Mouse (Mus musculus) kidney, embryonic 14.5 days (tissue): ENCODE results near the gene Psmb11. TPM values are rescaled to one million over a fixed set of nuclear protein-coding genes. Genes with fewer than 3 reads are reported as not detected.
A peak's percentile ranks its signal among the peaks of the same experiment; 100 is the strongest.
"Not testable (repeated sequence)": the region's sequence is repeated elsewhere in the genome, so short reads cannot be mapped to it uniquely, and the experiment has no call there.

Source experiments
- ATAC-seq: fragments of 200-750 bp; cut with Nextera tagmentation; 2 replicates; pipeline ENCODE4 v1.8.0; 2017; ENCODE audit warnings: moderate number of reproducible peaks, mild to moderate bottlenecking, moderate TSS enrichment, moderate library complexity; ENCODE audit not compliant: low FRiP score, low TSS enrichment
- H3K27ac ChIP-seq: fragments of 300-500 bp; sonication (generic); 2 replicates; pipeline ENCODE4 v1.5.1; 2014; ENCODE audit warnings: low read depth, mild to moderate bottlenecking, low read length, moderate library complexity, mixed read lengths
- H3K27me3 ChIP-seq: fragments of 300-500 bp; sonication (generic); 2 replicates; pipeline ENCODE4 v1.6.1; 2014; ENCODE audit warnings: mild to moderate bottlenecking, low read length; ENCODE audit not compliant: control insufficient read depth, insufficient read depth
- H3K36me3 ChIP-seq: fragments of 300-500 bp; sonication (generic); 2 replicates; pipeline ENCODE4 v1.6.1; 2014; ENCODE audit warnings: low read length, mixed read lengths; ENCODE audit not compliant: control insufficient read depth, insufficient read depth
- H3K4me1 ChIP-seq: fragments of 300-500 bp; sonication (generic); 2 replicates; pipeline ENCODE4 v1.6.1; 2014; ENCODE audit warnings: low read length, mixed read lengths; ENCODE audit not compliant: control insufficient read depth, insufficient read depth
- H3K4me2 ChIP-seq: fragments of 300-500 bp; sonication (generic); replicated peaks from 2 replicates; pipeline ENCODE4 v1.6.1; 2014; ENCODE audit warnings: low read depth, mild to moderate bottlenecking, low read length
- H3K4me3 ChIP-seq: fragments of 300-500 bp; sonication (generic); 2 replicates; pipeline ENCODE4 v1.5.1; 2014; ENCODE audit warnings: mild to moderate bottlenecking, low read length
- H3K9ac ChIP-seq: fragments of 300-500 bp; sonication (generic); 2 replicates; pipeline ENCODE4 v1.6.1; 2014; ENCODE audit warnings: low read depth, mild to moderate bottlenecking, low read length, moderate library complexity
- H3K9me3 ChIP-seq: fragments of 300-500 bp; sonication (generic); 2 replicates; pipeline ENCODE4 v1.6.1; 2016; ENCODE audit warnings: low read length; ENCODE audit not compliant: control insufficient read depth
- WGBS: fragments of 180-500 bp; shearing (Covaris S2); extraction: QIAGEN DNeasy Blood & Tissue Kit; methylation state at CpG from one replicate; pipeline ENCODE4 v1.1.7; 2014; 5-methylcytosine and 5-hydroxymethylcytosine counted together
- polyA plus RNA-seq: library from polyadenylated mRNA; unstranded; fragments of >200 nt; fragmentation: Nextera tagmentation; extraction: Ambion mirVana; gene quantifications from 2 replicates; pipeline ENCODE4 v1.2.1, GENCODE M21; 2014

Psmb11 gene
- polyA plus RNA-seq, 1 experiment from 2014 or later = not detected

- no peaks in the 10 kb centered on the region for H3K4me1 ChIP-seq
- no peaks in the 10 kb centered on the region for H3K27me3 ChIP-seq
- H3K27ac ChIP-seq = no peak overlapping the region
- no peak overlapping the region for H3K4me2 ChIP-seq
- no peak overlapping the region for H3K9ac ChIP-seq
- H3K36me3 ChIP-seq = peaks cover 32% of the 10 kb centered on the region
- ATAC-seq = no peak
- 85% methylated on average over 6 of the region's 6 CpGs for WGBS
- no peak overlapping the region for H3K4me3 ChIP-seq
- H3K9me3 ChIP-seq = no peaks in the 10 kb centered on the region
Observed at GRCm38 (mm10) chr14:54610648-54611047, 10.6 kb upstream of the Psmb11 start.

GRCm38 (mm10) chr14:54614130-54614529, 7.1 kb upstream of the Psmb11 start:
- not testable (repeated sequence) for H3K4me1 ChIP-seq, ATAC-seq, H3K27ac ChIP-seq, H3K4me2 ChIP-seq, H3K9me3 ChIP-seq, H3K27me3 ChIP-seq, H3K4me3 ChIP-seq, H3K9ac ChIP-seq
- peaks cover 38% of the 10 kb centered on the region for H3K36me3 ChIP-seq
- WGBS = 88% methylated on average over 13 of the region's 16 CpGs

GRCm38 (mm10) chr14:54616226-54616825, 4.9 kb upstream of the Psmb11 start:
- Histone ChIP-seq H3K27ac (no peak overlapping the region), H3K4me3 (0 out of 2 replicates have a peak overlapping the region, but pooled peaks have one; percentile 82), H3K36me3 (peaks cover 36% of the 10 kb centered on the region), H3K9me3 (no peaks in the 10 kb centered on the region), H3K4me1 (peaks cover 7% of the 10 kb centered on the region), H3K9ac (no peak overlapping the region), H3K4me2 (no peak overlapping the region), H3K27me3 (no peaks in the 10 kb centered on the region)
- 93% methylated on average over 16 of the region's 16 CpGs for WGBS
- ATAC-seq = no peak

GRCm38 (mm10) chr14:54617152-54617896, 3.9 kb upstream of the Psmb11 start:
- WGBS = 2% methylated on average over 37 of the region's 38 CpGs
- H3K27ac ChIP-seq = peak overlapping the region; percentile 24; the same call in 1 of the 2 replicates
- H3K9me3 ChIP-seq = no peaks in the 10 kb centered on the region
- H3K27me3 ChIP-seq = no peaks in the 10 kb centered on the region
- H3K4me1 ChIP-seq = peaks cover 7% of the 10 kb centered on the region
- peak; percentile 65 for ATAC-seq
- peak overlapping the region; percentile 62 for H3K4me2 ChIP-seq
- peaks cover 28% of the 10 kb centered on the region for H3K36me3 ChIP-seq
- peak overlapping the region; percentile 82 for H3K4me3 ChIP-seq
- H3K9ac ChIP-seq = peak overlapping the region; percentile 81

- peaks cover 7% of the 10 kb centered on the region for H3K4me1 ChIP-seq
- H3K27me3 ChIP-seq = no peaks in the 10 kb centered on the region
- peak within 1 kb of the TSS; percentile 62 for H3K4me2 ChIP-seq
- no peaks in the 10 kb centered on the region for H3K9me3 ChIP-seq
- peaks cover 22% of the 10 kb centered on the region for H3K36me3 ChIP-seq
- ATAC-seq = peak; percentile 89
- under 1% methylated on average over 25 of the region's 25 CpGs for WGBS
- H3K4me3 ChIP-seq = peak within 1 kb of the TSS; percentile 82
- H3K27ac ChIP-seq = peak within 1 kb of the TSS; percentile 24; the same call in 1 of the 2 replicates
- peak within 1 kb of the TSS; percentile 81 for H3K9ac ChIP-seq
Observed at GRCm38 (mm10) chr14:54617897-54618365, 3.3 kb upstream of the Psmb11 start, which contains the start of gene Psmb5. Psmb5 (minus strand) TSS chr14:54618022.

GRCm38 (mm10) chr14:54623334-54623733, 2.1 kb downstream of the Psmb11 start:
- H3K9me3 ChIP-seq = no peaks in the 10 kb centered on the region
- no peak overlapping the region for H3K9ac ChIP-seq
- H3K27ac ChIP-seq = no peak overlapping the region
- 85% methylated on average over 6 of the region's 6 CpGs for WGBS
- no peak overlapping the region for H3K4me3 ChIP-seq
- ATAC-seq = no peak
- no peaks in the 10 kb centered on the region for H3K4me1 ChIP-seq
- no peaks in the 10 kb centered on the region for H3K27me3 ChIP-seq
- no peaks in the 10 kb centered on the region for H3K36me3 ChIP-seq
- no peak overlapping the region for H3K4me2 ChIP-seq

- ATAC-seq = no peak
- no peak overlapping the region for H3K4me2 ChIP-seq
- H3K9me3 ChIP-seq = no peaks in the 10 kb centered on the region
- 73% methylated on average over 10 of the region's 10 CpGs for WGBS
- H3K4me3 ChIP-seq = no peak overlapping the region
- H3K4me1 ChIP-seq = no peaks in the 10 kb centered on the region
- H3K9ac ChIP-seq = no peak overlapping the region
- no peaks in the 10 kb centered on the region for H3K27me3 ChIP-seq
- no peak overlapping the region for H3K27ac ChIP-seq
- H3K36me3 ChIP-seq = no peaks in the 10 kb centered on the region
Observed at GRCm38 (mm10) chr14:54624976-54625375, 3.7 kb downstream of the Psmb11 start.

- no peak overlapping the region for H3K4me3 ChIP-seq
- H3K9ac ChIP-seq = no peak overlapping the region
- ATAC-seq = no peak
- H3K27me3 ChIP-seq = no peaks in the 10 kb centered on the region
- H3K36me3 ChIP-seq = peaks cover 29% of the 10 kb centered on the region
- no peaks in the 10 kb centered on the region for H3K9me3 ChIP-seq
- WGBS = 70% methylated on average over 5 of the region's 5 CpGs
- H3K4me1 ChIP-seq = no peaks in the 10 kb centered on the region
- no peak overlapping the region for H3K4me2 ChIP-seq
- no peak overlapping the region for H3K27ac ChIP-seq
Observed at GRCm38 (mm10) chr14:54628103-54628502, 6.9 kb downstream of the Psmb11 start.

GRCm38 (mm10) chr14:54629797-54630196, 8.6 kb downstream of the Psmb11 start:
- H3K9ac ChIP-seq = no peak overlapping the region
- ATAC-seq = no peak
- H3K9me3 ChIP-seq = no peaks in the 10 kb centered on the region
- 93% methylated on average over 2 of the region's 2 CpGs for WGBS
- H3K4me1 ChIP-seq = no peaks in the 10 kb centered on the region
- H3K36me3 ChIP-seq = peaks cover 41% of the 10 kb centered on the region
- H3K27ac ChIP-seq = no peak overlapping the region
- H3K27me3 ChIP-seq = no peaks in the 10 kb centered on the region
- no peak overlapping the region for H3K4me3 ChIP-seq
- H3K4me2 ChIP-seq = no peak overlapping the region
